Mouse (Mus musculus): ENCODE results near the gene Lin54. TPM values are rescaled to one million over a fixed set of nuclear protein-coding genes. Genes with fewer than 3 reads are reported as not detected.

Lin54 gene
- polyA plus RNA-seq, 1 experiment: 0.39 TPM

DNA sequence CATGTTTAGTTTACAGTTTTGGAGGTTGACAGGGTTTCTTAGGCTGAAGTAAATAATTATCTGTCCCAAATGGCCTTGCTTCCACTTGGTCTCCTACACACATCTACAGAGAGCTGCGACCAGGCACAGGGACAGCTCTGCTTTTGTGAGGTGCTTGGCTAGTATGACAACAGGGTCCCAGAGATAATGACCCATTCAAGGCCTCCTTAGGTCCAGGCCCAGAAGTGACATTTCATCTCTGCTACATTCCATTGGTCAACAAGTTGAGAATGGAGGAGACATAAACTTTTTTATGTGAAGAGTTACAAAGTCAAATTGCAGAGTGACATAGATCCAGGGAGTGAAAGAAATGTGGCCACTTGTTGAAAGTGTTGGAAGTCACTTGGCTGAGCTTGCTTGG lies 22.9 kb upstream of the Lin54 start:
- H3K9me3 ChIP-seq: no peaks in the 10 kb centered on the region
- TF ChIP-seq FLI1 (IDR thresholded peaks at IDR 0.05; ENCODE audit: low read length) (no peak), GATA1 (IDR thresholded peaks at IDR 0.05; ENCODE audit: borderline replicate concordance, low read length) (no peak)
- no peaks in the 10 kb centered on the region for H3K27me3 ChIP-seq (replicated peaks)
- no peak overlapping the region for H3K4me3 ChIP-seq (replicated peaks)
- peaks cover 30% of the 10 kb centered on the region for H3K36me3 ChIP-seq (replicated peaks; ENCODE audit: low read length)
- peaks cover 88% of the 10 kb centered on the region for H3K4me1 ChIP-seq

DNA sequence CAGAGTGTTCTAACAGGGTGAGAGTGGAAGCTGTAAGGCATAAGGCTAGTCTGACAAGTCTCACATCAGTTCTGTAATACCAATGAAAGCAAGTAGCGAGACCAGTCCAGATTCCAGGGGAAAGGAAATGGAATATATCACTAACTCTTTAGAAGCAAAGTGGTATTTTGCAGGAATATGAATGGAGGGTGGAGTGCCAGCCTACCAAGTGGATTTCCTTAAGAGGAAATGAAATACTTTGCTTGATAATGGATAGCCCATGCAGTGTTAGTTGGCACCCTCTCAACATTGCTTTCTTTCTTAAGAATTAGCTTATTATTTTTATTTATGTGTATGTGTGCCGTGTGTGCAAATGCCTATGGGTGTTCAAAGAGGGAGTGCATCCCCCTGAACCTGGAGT lies 19.8 kb upstream of the Lin54 start:
- TF ChIP-seq FLI1 (IDR thresholded peaks at IDR 0.05; ENCODE audit: low read length): no peak
- TF ChIP-seq GATA1 (IDR thresholded peaks at IDR 0.05; ENCODE audit: borderline replicate concordance, low read length): no peak
- peaks cover 18% of the 10 kb centered on the region for H3K36me3 ChIP-seq (replicated peaks; ENCODE audit: low read length)
- peaks cover 70% of the 10 kb centered on the region for H3K4me1 ChIP-seq
- no peaks in the 10 kb centered on the region for H3K27me3 ChIP-seq (replicated peaks)
- H3K9me3 ChIP-seq: no peaks in the 10 kb centered on the region
- H3K4me3 ChIP-seq (replicated peaks): peak overlapping the region; percentile 80

DNA sequence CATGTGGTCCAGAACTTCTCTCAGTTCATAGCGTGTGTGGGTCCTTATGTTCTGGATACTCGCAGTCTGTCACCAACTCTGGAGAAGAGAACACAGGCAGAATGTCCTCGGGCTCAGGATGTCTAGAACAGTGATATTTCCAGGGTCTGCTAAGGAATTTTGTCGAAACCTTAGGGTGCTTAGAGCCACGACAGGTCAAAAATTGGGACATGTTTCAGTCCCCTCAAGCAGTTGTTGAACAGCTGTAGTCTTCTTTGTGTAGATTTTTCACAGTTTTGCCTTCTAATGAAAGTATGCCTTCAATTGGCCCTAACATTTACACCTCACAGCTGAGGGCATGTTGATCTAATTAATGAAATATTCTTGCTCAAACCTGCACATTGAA lies 18.6 kb upstream of the Lin54 start:
- Histone ChIP-seq H3K27me3 (replicated peaks) (peaks cover 3% of the 10 kb centered on the region), H3K9me3 (no peaks in the 10 kb centered on the region), H3K4me1 (peaks cover 62% of the 10 kb centered on the region), H3K36me3 (replicated peaks; ENCODE audit: low read length) (peaks cover 13% of the 10 kb centered on the region), H3K4me3 (replicated peaks) (peak overlapping the region; percentile 95)
- TF ChIP-seq FLI1 (IDR thresholded peaks at IDR 0.05; ENCODE audit: low read length) (no peak), GATA1 (IDR thresholded peaks at IDR 0.05; ENCODE audit: borderline replicate concordance, low read length) (no peak)

DNA sequence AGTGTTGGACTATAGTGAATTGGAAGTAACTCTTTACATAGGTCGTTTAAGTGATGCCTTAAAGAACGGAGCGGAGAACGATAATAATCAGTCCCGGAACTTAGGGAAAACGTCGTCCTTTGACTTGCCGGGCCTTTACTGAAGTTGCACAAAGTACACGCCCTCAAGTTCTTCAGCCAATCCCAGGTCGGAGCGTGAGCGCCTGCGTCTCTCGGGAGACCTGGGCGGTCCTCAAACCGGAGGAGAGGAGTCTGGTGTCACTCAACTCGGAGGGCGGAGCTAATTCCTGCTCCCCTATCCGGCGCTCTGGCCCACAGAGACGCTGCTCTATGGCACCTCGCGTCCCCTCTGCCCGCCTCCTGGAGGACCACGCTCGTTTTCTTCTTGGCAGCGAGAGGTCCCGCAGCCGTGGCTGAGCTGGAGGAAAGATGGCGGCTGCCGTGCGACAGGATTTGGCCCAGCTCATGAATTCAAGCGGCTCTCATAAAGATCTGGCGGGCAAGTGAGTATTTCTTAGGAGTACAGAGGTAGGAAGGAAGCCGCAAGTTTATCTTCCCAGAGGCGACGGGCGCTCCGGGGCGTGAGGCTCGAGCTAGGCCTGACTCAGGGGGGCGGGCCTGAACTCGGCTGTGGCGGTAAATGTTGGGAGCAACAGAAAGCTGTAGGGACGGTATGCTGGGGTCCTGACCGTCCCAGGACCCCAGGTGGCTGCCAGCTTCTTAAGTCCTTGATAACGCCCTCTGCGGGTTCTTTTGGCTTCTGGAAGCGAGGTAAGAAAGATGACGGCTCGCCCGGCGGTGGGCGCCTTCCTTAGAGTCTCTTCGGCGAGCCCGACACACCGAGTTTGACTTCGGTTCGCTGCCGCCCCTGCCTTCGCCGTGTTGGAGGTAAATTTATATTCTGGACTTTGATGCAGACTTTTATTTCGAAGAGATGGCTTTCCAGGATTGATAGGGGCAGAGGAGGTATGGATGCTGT lies 17.9 kb upstream of the Lin54 start, which contains the start of gene Cops4:
Cops4 (plus strand) TSS at position 261 of the 978 bp plus-strand sequence.
- TF ChIP-seq GATA1 (IDR thresholded peaks at IDR 0.05; ENCODE audit: borderline replicate concordance, low read length): no peak
- Histone ChIP-seq H3K4me3 (replicated peaks) (peak within 1 kb of the TSS; percentile 95), H3K36me3 (replicated peaks; ENCODE audit: low read length) (peaks cover 13% of the 10 kb centered on the region), H3K4me1 (peaks cover 57% of the 10 kb centered on the region), H3K27me3 (replicated peaks) (peaks cover 3% of the 10 kb centered on the region), H3K9me3 (no peaks in the 10 kb centered on the region)

DNA sequence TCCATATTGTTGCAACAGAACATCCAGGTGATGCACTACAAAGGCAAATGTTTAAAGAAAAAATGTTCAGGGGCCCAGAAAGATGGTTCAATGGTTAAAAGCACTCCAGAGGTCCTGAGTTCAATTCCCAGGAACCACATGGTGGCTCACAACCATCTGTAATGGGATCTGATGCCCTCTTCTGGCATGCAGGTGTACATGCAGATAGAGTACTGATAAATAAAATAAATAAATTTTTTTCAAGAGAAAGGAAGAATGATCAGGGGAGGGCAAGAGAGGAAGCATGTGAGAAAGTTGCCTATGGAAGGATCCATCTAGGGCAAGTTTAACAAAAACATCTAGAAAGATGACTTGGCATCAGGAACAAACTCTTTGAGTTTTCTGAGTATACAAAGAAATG lies 12.1 kb upstream of the Lin54 start:
- H3K4me1 ChIP-seq: peaks cover 30% of the 10 kb centered on the region
- H3K9me3 ChIP-seq: no peaks in the 10 kb centered on the region
- peaks cover 3% of the 10 kb centered on the region for H3K27me3 ChIP-seq (replicated peaks)
- TF ChIP-seq GATA1 (IDR thresholded peaks at IDR 0.05; ENCODE audit: borderline replicate concordance, low read length) (no peak), FLI1 (IDR thresholded peaks at IDR 0.05; ENCODE audit: low read length) (no peak)
- no peaks in the 10 kb centered on the region for H3K36me3 ChIP-seq (replicated peaks; ENCODE audit: low read length)
- H3K4me3 ChIP-seq (replicated peaks): no peak overlapping the region

DNA sequence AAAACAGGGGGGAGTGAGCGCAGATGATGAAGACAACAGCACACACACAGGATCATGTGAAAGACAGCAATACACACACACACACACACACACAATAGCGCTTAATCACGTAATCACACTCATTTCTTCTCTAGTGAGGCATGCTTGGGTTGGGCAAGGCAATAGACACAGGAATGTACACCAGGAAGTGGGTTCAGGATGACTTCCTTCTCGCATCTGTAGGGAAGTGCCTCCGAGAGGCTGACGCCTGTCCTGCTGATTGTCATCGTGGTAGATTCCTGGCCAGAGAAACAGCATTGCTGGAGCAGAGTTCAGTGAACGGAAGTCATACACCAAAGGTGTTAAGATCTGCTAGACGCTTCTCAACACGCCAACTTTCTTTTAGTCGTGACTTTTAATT lies 8.8 kb upstream of the Lin54 start:
- Histone ChIP-seq H3K4me1 (peaks cover 48% of the 10 kb centered on the region), H3K36me3 (replicated peaks; ENCODE audit: low read length) (no peaks in the 10 kb centered on the region), H3K4me3 (replicated peaks) (peak overlapping the region; percentile 80), H3K27me3 (replicated peaks) (peaks cover 2% of the 10 kb centered on the region), H3K9me3 (no peaks in the 10 kb centered on the region)
- TF ChIP-seq GATA1 (IDR thresholded peaks at IDR 0.05; ENCODE audit: borderline replicate concordance, low read length) (no peak), FLI1 (IDR thresholded peaks at IDR 0.05; ENCODE audit: low read length) (no peak)

DNA sequence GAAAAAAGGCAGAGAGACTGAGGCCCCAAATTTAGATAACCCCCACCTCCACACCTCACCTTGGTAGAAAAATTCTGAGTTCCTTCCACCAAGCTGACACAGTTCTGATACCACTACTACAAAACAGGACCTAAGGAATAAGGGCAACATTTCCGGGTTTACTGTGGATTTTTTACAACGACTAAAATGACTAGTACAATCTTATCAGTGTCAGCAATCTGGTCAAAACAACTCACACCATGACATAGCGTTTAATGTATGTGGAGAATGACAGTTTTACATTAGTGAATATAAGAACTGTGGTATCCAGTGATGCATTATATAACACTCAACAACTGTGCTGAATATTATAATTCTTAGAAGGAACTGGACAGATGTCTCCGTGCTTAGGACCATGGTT lies 828 bp upstream of the Lin54 start:
- no peak for TF ChIP-seq FLI1 (IDR thresholded peaks at IDR 0.05; ENCODE audit: low read length)
- TF ChIP-seq GATA1 (IDR thresholded peaks at IDR 0.05; ENCODE audit: borderline replicate concordance, low read length): no peak; the same call in 2 of the 3 replicates
- H3K9me3 ChIP-seq: no peaks in the 10 kb centered on the region
- peaks cover 48% of the 10 kb centered on the region for H3K4me1 ChIP-seq
- H3K36me3 ChIP-seq (replicated peaks; ENCODE audit: low read length): no peaks in the 10 kb centered on the region
- no peaks in the 10 kb centered on the region for H3K27me3 ChIP-seq (replicated peaks)
- H3K4me3 ChIP-seq (replicated peaks): peak overlapping the region; percentile 97

DNA sequence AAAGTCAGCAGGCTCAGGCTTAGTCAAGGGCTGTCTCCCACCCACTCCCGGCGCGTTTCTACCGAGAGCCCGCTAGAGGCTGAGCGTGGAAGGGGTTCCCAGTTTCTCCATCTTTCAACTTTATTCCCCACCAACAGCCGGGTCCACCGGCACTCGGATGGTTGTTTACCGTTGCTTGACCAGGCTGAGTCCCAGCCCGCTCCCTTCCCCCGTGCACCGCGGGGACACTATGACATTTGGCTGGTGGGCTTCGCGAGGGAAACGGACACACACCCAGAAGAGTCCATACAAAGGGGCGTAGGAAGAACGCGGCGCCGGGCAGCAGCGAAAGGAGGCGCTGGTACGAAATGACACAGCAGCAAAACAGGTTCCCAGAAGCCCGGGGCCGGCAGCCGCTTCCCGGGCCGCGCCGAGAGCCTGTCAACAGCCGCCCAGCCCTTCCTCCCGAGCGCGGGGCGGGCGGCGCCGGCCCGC lies 571 bp downstream of the Lin54 start:
- Histone ChIP-seq H3K9me3 (no peaks in the 10 kb centered on the region), H3K4me1 (peaks cover 39% of the 10 kb centered on the region), H3K27me3 (replicated peaks) (no peaks in the 10 kb centered on the region), H3K36me3 (replicated peaks; ENCODE audit: low read length) (no peaks in the 10 kb centered on the region), H3K4me3 (replicated peaks) (peak overlapping the region; percentile 97)
- TF ChIP-seq GATA1 (IDR thresholded peaks at IDR 0.05; ENCODE audit: borderline replicate concordance, low read length): no peak
- TF ChIP-seq FLI1 (IDR thresholded peaks at IDR 0.05; ENCODE audit: low read length): no peak

DNA sequence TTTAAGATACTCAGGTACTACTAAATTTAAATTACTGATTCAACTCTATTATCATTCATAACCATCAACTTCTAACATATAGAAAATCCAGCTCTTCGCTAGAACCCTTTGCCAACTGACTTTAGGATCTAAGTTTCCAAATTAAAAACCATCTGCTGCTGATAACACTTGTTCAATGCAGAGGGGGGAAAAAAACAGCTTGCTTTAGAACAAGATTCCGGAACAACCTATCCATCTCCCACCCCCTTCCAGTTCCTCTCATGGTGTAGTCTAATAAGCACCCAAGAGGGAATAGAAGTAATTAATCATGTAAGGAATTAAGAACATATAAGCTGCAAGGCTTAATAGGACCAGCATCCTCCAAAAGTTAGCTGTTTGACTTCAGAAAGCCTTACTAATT lies 1.2 kb downstream of the Lin54 start:
- TF ChIP-seq GATA1 (IDR thresholded peaks at IDR 0.05; ENCODE audit: borderline replicate concordance, low read length): no peak
- no peak for TF ChIP-seq FLI1 (IDR thresholded peaks at IDR 0.05; ENCODE audit: low read length)
- Histone ChIP-seq H3K4me3 (replicated peaks) (peak overlapping the region; percentile 97), H3K27me3 (replicated peaks) (no peaks in the 10 kb centered on the region), H3K36me3 (replicated peaks; ENCODE audit: low read length) (no peaks in the 10 kb centered on the region), H3K9me3 (no peaks in the 10 kb centered on the region), H3K4me1 (peaks cover 33% of the 10 kb centered on the region)
